Mouse (Mus musculus): Measurements from ENCODE around the gene Trak1.

GRCm38 (mm10) chr9:121346635-121347034 is 49.3 kb downstream of the Trak1 start:
- TF ChIP-seq GATA1 (IDR thresholded peaks at IDR 0.05; ENCODE audit: borderline replicate concordance, low read length) (no peak), FLI1 (IDR thresholded peaks at IDR 0.05; ENCODE audit: low read length) (no peak)

Data from megakaryocyte, embryonic 14.5 days (primary cell).